Mouse (Mus musculus) ES-E14 (cell line): ENCODE results near the gene Dpyd. TPM values are rescaled to one million over a fixed set of nuclear protein-coding genes. Genes with fewer than 3 reads are reported as not detected.
A peak's percentile ranks its signal among the peaks of the same experiment; 100 is the strongest.

Experiments
- DNase-seq: peaks from one replicate; pipeline ENCODE4 v3.0.0-alpha.2; 2013; ENCODE audit warnings: low read depth, low spot score
- H3K27ac ChIP-seq: 2 replicates; pipeline ENCODE4 v1.5.1; 2012; ENCODE audit warnings: low read depth, mild to moderate bottlenecking, low read length, moderate library complexity, mixed read lengths; ENCODE audit not compliant: poor library complexity, insufficient read depth, severe bottlenecking
- H3K36me3 ChIP-seq: 2 replicates; pipeline ENCODE4 v1.6.1; 2012; ENCODE audit warnings: mild to moderate bottlenecking, low read length, moderate library complexity, mixed read lengths; ENCODE audit not compliant: control insufficient read depth, poor library complexity, insufficient read depth, severe bottlenecking
- H3K4me1 ChIP-seq, 2 experiments: fragments of 150-350 bp in 1 of 2; sonication (generic) in 1 of 2; 2 replicates each; pipeline ENCODE4 v1.6.1; 2012; ENCODE audit warnings: low read length in 2 of 2, mild to moderate bottlenecking in 1 of 2, mixed read lengths in 1 of 2; ENCODE audit not compliant: control insufficient read depth in 2 of 2, insufficient read depth in 2 of 2, poor library complexity in 1 of 2
- H3K4me3 ChIP-seq, 2 experiments: fragments of 150-350 bp in 1 of 2; sonication (generic) in 1 of 2; 2 replicates each; pipeline ENCODE4 v1.5.1; 2012; ENCODE audit warnings: low read length in 2 of 2, low read depth in 1 of 2, mild to moderate bottlenecking in 1 of 2, mixed read lengths in 1 of 2; ENCODE audit not compliant: insufficient read depth in 1 of 2, poor library complexity in 1 of 2, severe bottlenecking in 1 of 2
- H3K9ac ChIP-seq: 2 replicates; pipeline ENCODE4 v1.6.1; 2012; ENCODE audit warnings: low read depth, mild to moderate bottlenecking, low read length, mixed read lengths; ENCODE audit not compliant: poor library complexity, insufficient read depth, severe bottlenecking
- H3K9me3 ChIP-seq: fragments of 150-350 bp; sonication (generic); 2 replicates; pipeline ENCODE4 v1.6.1; 2012; ENCODE audit warnings: low read depth, mild to moderate bottlenecking, low read length; ENCODE audit not compliant: control insufficient read depth, insufficient read depth
- CHD2 ChIP-seq: IDR thresholded peaks from 2 replicates; pipeline ENCODE4 v1.6.1; 2014; ENCODE audit warnings: mild to moderate bottlenecking, low read depth, low read length, inconsistent platforms
- HCFC1 ChIP-seq: IDR thresholded peaks from 2 replicates; pipeline ENCODE4 v1.6.1; 2012; ENCODE audit warnings: low read length, inconsistent platforms, borderline replicate concordance; ENCODE audit not compliant: insufficient read depth
- MAFK ChIP-seq: IDR thresholded peaks from 2 replicates; pipeline ENCODE4 v1.6.1; 2014; ENCODE audit warnings: mild to moderate bottlenecking, low read depth, low read length, inconsistent platforms; ENCODE audit not compliant: insufficient read depth
- ZC3H11A ChIP-seq: IDR thresholded peaks from 2 replicates; pipeline ENCODE4 v1.6.1; 2012; ENCODE audit warnings: low read depth, mild to moderate bottlenecking, inconsistent platforms, low read length, borderline replicate concordance
- ZNF384 ChIP-seq: IDR thresholded peaks from 2 replicates; pipeline ENCODE4 v1.6.1; 2012; ENCODE audit warnings: low read depth, low read length, inconsistent platforms
- in situ Hi-C, 2 experiments: fragments of 600-800 bp; cut with MboI; formaldehyde crosslinking; loops; one replicate each; pipeline ENCODE4 v1.15.1; 2025; ENCODE audit warnings: low sequenced_read_pairs in 2 of 2, inconsistent platforms in 1 of 2; ENCODE audit not compliant: unreplicated experiment in 2 of 2
- total RNA-seq: library from RNA; depleted of rRNA; stranded (reverse); fragments of 300-350 nt; gene quantifications from 2 replicates; pipeline ENCODE4 v1.2.3, GENCODE M21; 2012

Gene Dpyd
- total RNA-seq, 1 experiment, result 0.13 TPM

DNA sequence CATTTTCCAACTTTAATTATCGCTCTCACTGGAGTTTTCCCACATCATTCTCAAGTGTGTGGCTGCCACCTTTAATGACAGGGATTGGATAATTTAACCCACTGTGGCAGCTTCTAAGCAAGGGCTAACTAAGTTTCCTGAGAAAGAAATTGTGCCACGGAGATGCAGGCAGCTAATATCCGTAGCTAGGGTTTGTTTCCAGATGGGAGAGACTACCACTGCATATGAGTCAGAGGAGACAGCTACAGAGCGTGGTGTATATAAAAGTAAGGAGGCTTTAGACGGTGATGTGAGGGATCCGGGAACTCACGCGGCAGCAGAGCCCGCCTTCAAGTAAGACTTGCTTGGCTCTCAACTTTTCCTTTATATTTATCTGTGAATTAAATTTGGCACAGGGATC lies 505.3 kb downstream of the Dpyd start:
- DNase-seq, result no peak
- H3K4me1 ChIP-seq, result no peaks in the 10 kb centered on the region

DNA sequence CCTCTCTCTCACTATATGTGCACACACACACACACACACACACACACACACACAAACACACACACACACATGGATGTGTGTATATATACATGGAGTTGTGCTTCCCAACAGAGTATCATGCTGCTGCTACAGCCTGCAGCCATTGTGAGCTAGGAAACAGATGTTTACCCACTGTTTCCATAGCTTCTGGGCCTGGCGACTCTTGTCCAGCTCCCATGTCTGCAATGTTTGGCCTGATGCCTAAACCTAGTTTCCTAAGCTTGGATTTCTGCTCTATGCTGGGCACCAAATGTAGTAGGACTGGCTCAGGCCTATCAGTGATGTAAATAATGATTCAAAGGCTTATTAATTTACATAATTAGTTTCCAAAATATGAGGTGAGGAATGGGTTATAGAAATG lies 524.7 kb downstream of the Dpyd start:
- no peaks in the 10 kb centered on the region for H3K36me3 ChIP-seq
- in situ Hi-C loops, result no loop called here
- H3K9ac ChIP-seq, result no peak overlapping the region
- no peak overlapping the region for H3K4me3 ChIP-seq
- no peaks in the 10 kb centered on the region for H3K4me1 ChIP-seq
- no peak overlapping the region for H3K27ac ChIP-seq
- H3K9me3 ChIP-seq, result no peaks in the 10 kb centered on the region
- TF ChIP-seq ZC3H11A, result no peak
- DNase-seq, result no peak

More for the DNA sequence above, 505.3 kb downstream of the Dpyd start:
- H3K4me3 ChIP-seq, result no peak overlapping the region
- TF ChIP-seq HCFC1 (no peak), ZC3H11A (no peak), CHD2 (no peak), ZNF384 (no peak), MAFK (no peak)
- in situ Hi-C loops, result no loop called here
- no peak overlapping the region for H3K27ac ChIP-seq
- no peaks in the 10 kb centered on the region for H3K9me3 ChIP-seq
- no peak overlapping the region for H3K9ac ChIP-seq
- H3K36me3 ChIP-seq, result no peaks in the 10 kb centered on the region

GRCm38 (mm10) chr3:119095223-119095886 lies 533.4 kb downstream of the Dpyd start:
- Histone ChIP-seq H3K36me3 (no peaks in the 10 kb centered on the region), H3K4me1 (peaks cover 2% of the 10 kb centered on the region in 2 experiments; a peak in 2 of 4 replicates), H3K9me3 (no peaks in the 10 kb centered on the region), H3K27ac (no peak overlapping the region; the same call in 1 of the 2 replicates), H3K4me3 (no peak overlapping the region), H3K9ac (no peak overlapping the region)
- peak; percentile 70 for DNase-seq
- TF ChIP-seq CHD2, result no peak
- no peak for TF ChIP-seq MAFK
- no peak for TF ChIP-seq HCFC1
- no peak for TF ChIP-seq ZNF384
- TF ChIP-seq ZC3H11A, result no peak
- in situ Hi-C loops, result no loop called here

- Histone ChIP-seq H3K9me3 (no peaks in the 10 kb centered on the region), H3K27ac (no peak overlapping the region), H3K4me3 (no peak overlapping the region), H3K4me1 (no peaks in the 10 kb centered on the region), H3K36me3 (no peaks in the 10 kb centered on the region), H3K9ac (no peak overlapping the region)
- no peak for DNase-seq
- TF ChIP-seq CHD2 (no peak), ZC3H11A (no peak)
- in situ Hi-C loops, result no loop called here
These were observed 564.1 kb downstream of the Dpyd start for GRCm38 (mm10) chr3:119126003-119126402.

DNA sequence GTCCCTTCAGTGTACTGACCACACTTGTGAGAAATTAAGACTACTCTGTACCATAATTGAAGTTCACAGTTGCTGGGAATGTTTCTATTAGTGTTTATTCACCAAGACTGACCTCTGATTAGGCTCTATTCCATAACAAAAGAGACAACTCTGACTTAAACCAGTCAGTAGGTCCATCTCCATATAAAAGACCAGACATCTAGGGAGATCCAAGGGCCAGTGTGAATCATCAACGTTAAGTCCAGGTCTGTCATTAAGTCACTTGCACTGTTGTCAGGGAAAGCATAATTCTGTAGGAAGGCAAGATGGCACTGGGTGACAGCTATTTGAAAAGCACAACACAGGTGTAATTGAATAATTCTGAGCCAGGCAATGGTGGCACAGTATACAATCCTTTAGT lies 566.1 kb downstream of the Dpyd start:
- Histone ChIP-seq H3K36me3 (no peaks in the 10 kb centered on the region), H3K9ac (no peak overlapping the region), H3K4me3 (no peak overlapping the region), H3K9me3 (no peaks in the 10 kb centered on the region), H3K27ac (no peak overlapping the region), H3K4me1 (no peaks in the 10 kb centered on the region)
- no peak for TF ChIP-seq CHD2
- in situ Hi-C loops, result no loop called here
- no peak for DNase-seq
